Mouse (Mus musculus): ENCODE measurements around the gene BC030867. TPM values are rescaled to one million over a fixed set of nuclear protein-coding genes. Genes with fewer than 3 reads are reported as not detected.
A peak's percentile ranks its signal among the peaks of the same experiment; 100 is the strongest.

The BC030867 gene
- 11.0 and 13.7 TPM in 2 replicates for polyA plus RNA-seq (2015; fragmentation: Nextera tagmentation; extraction: Ambion mirVana)

DNA sequence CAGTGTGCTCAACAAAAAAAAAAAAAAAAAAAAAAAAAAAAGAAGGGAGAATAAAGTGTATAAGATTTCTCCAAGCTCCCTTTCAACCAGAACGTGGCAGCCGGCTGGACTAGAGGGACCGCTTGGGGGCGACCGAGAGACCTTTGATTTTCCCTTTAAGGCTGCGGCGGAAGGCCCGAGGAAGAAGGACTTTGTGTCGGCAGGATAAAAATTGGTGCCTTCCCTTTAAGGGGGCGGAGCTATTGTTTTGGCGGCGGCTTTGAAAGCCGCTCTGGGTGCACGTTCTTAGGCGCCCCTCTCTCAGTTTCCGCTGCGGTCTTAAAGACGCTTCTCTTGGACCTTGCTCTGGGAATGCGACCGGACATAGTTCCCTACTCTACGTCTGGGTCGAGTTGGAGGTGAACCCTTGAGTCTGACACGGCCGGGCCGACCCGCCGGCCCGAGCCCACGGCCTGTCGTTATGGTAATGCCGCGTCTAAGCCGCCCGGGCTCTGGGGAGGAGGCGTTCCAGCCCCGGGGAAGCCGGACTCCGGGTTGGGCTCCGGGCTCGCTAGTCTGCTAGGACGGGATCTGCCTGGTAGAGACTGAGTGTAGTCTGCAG, at the start of gene BC030867:
Gene BC030867 (plus strand): TSS at position 253 of the 601 bp plus-strand sequence.
- Histone ChIP-seq H3K4me1 (peaks cover 32% of the 10 kb centered on the region), H3K4me2 (peak within 1 kb of the TSS; percentile 87), H3K27ac (no peak within 1 kb of the TSS), H3K36me3 (ENCODE audit: poor library complexity, severe bottlenecking) (peaks cover 11% of the 10 kb centered on the region; the same call in 1 of the 2 replicates), H3K4me3 (peak within 1 kb of the TSS; percentile 67), H3K9ac (peak within 1 kb of the TSS; percentile 76), H3K9me3 (replicated peaks) (no peaks in the 10 kb centered on the region), H3K27me3 (no peaks in the 10 kb centered on the region)
- WGBS = under 1% methylated on average over 41 of the region's 41 CpGs
- ATAC-seq = peak; percentile 65

DNA sequence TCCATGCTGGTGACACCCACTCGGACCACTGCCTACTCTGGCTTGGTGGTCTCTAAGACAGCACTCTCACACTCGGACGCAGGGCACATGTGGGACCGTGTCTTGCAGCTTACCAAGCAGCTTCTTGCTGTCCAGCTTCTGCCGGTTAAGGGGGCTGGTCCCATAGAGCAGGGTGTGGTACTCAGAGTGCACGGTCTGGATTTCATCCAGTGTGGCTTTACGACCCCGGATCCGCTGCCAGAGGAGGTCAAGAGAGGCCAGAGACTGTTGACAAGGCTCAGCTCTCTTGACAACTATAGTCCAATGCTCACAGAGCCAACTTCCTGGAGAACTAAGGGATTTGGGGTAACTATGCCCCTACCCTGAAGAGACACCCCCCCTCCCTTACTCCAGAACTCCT, 48.8 kb upstream of the BC030867 start:
- Histone ChIP-seq H3K9ac (no peak overlapping the region), H3K9me3 (replicated peaks) (no peaks in the 10 kb centered on the region), H3K27ac (no peak overlapping the region), H3K4me3 (no peak overlapping the region), H3K27me3 (no peaks in the 10 kb centered on the region), H3K4me2 (no peak overlapping the region), H3K36me3 (ENCODE audit: poor library complexity, severe bottlenecking) (peaks cover 98% of the 10 kb centered on the region), H3K4me1 (no peaks in the 10 kb centered on the region)
- WGBS = 86% methylated on average over 9 of the region's 9 CpGs
- ATAC-seq = no peak

DNA sequence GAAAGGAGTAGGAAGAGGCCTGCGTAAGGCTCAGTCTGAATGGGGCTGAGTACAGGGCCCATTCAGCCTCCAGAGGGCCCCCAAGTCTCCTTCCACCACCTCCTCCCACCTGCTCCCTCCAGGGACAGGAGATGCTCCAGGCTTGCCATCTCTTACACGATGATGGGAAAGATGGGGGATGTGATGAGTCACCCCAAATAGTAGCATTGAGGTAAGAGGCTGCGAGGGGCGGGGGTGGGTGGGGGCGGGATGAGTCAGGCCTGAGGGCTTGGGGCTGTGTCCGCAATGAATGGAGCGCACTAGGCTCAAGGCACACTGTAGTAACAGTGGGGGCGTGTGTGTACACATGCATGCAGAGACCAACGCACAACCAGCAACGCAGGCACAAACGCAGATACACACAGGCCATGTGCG, 47.3 kb upstream of the BC030867 start:
- H3K9ac ChIP-seq = no peak overlapping the region
- H3K4me3 ChIP-seq = no peak overlapping the region
- no peak overlapping the region for H3K4me2 ChIP-seq
- ATAC-seq = 0 out of 2 replicates have a peak, but pooled peaks have one; percentile 24
- WGBS = 82% methylated on average over 12 of the region's 12 CpGs
- no peaks in the 10 kb centered on the region for H3K27me3 ChIP-seq
- no peak overlapping the region for H3K27ac ChIP-seq
- peaks cover 98% of the 10 kb centered on the region for H3K36me3 ChIP-seq (ENCODE audit: poor library complexity, severe bottlenecking)
- H3K9me3 ChIP-seq (replicated peaks) = no peaks in the 10 kb centered on the region
- 0 out of 2 replicates have a peak, but pooled peaks cover under 1% of the 10 kb centered on the region for H3K4me1 ChIP-seq

DNA sequence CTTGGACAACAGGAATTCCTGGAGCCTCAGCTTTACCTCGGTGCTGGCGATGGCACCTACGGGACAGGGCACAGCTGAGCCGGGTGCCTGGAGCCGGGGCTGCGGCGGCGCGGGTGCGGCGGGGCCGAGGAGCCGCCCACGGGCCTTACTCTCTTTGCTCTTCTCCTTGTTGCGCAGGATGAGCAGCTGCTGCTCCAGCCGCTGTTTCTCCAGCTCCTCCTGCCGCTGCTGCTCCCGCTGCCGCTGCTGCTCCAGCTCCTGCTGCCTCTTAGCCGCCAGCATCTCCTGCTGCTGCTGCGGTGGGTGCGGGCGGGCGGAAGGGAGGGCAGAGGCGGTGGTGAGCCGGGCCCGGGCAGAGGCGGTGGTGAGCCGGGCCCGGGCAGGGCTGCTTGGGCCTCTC, 42.2 kb upstream of the BC030867 start:
- H3K4me1 ChIP-seq = peaks cover 42% of the 10 kb centered on the region
- peaks cover 55% of the 10 kb centered on the region for H3K36me3 ChIP-seq (ENCODE audit: poor library complexity, severe bottlenecking)
- H3K27ac ChIP-seq = peak overlapping the region; percentile 31
- no peak overlapping the region for H3K4me3 ChIP-seq
- no peak overlapping the region for H3K9ac ChIP-seq
- H3K9me3 ChIP-seq (replicated peaks) = no peaks in the 10 kb centered on the region
- H3K4me2 ChIP-seq = no peak overlapping the region
- no peaks in the 10 kb centered on the region for H3K27me3 ChIP-seq
- 66% methylated on average over 30 of the region's 30 CpGs for WGBS
- ATAC-seq = no peak

DNA sequence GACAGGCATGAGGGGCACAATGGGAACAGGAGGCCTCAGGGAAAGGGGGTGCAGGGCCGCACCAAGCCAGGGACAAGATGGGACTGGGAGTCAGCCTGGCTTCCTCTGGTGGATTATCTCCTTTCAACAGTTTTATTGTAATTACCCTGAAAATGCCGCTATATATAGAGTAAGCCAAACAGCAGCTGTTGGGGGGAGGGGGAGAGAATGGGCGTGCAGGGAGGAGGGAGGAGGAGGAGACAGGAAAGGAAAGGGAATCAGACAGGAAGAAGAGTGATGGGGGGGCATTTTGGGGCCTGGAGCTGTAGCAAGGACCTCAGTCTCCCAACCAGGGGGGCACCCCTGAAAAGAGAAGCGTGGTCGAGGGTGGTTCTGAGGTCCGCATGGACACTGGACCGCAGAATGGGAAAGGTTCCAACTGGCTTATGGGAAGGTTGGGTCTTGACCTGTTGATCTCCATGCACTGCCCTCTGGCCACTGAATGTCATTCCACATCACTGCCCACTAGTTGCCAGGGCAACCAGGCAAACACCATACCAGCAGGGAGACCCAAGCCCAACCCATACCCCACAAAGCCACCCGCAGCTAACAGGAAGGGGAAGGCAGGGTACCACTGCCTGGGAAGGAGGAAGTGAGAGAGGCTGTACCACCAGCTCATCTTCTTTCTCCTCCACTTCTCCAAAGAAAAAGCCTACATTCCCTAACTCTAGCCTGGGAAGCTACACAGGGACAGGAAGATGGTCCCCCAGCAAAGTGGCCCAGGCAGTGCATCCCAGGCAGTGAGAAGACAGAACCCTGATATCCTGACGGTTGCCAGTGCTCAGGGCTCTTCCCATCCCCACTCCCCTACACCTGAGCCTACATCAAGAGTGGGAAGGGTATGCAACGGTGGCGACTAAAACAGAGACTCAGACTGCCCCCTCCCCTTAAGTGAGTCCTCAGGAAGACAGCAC, 40.6 kb upstream of the BC030867 start:
- Histone ChIP-seq H3K4me3 (no peak overlapping the region), H3K4me2 (peak overlapping the region; percentile 19; the same call in 1 of the 2 replicates), H3K27me3 (no peaks in the 10 kb centered on the region), H3K27ac (peak overlapping the region; percentile 81), H3K9me3 (replicated peaks) (no peaks in the 10 kb centered on the region), H3K36me3 (ENCODE audit: poor library complexity, severe bottlenecking) (peaks cover 44% of the 10 kb centered on the region), H3K9ac (0 out of 2 replicates have a peak overlapping the region, but pooled peaks have one; percentile 21), H3K4me1 (peaks cover 56% of the 10 kb centered on the region)
- ATAC-seq = peak; percentile 56; the same call in 1 of the 2 replicates
- 36% methylated on average over 11 of the region's 11 CpGs for WGBS

DNA sequence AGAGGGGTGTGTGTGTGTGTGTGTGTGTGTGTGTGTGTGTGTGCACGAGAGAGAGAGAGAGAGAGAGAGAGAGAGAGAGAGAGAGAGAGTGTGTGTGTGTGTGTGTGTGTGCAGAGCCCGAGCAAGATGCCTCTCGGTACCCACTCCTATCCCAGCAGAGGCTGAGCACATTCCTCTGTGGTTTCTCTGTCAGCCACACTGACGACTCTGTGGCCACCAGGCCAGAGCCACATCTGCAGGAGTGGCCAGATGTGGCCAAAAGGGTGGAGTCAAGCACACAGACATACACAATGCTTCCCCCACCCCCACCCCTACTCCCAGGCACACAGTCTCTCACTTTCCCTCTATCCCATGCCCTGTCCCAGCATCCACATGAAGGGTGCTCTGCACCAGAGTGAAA, 39.8 kb upstream of the BC030867 start:
- ATAC-seq = no peak
- Histone ChIP-seq H3K36me3 (ENCODE audit: poor library complexity, severe bottlenecking) (peaks cover 41% of the 10 kb centered on the region), H3K4me1 (peaks cover 61% of the 10 kb centered on the region), H3K4me3 (no peak overlapping the region), H3K27me3 (no peaks in the 10 kb centered on the region), H3K27ac (peak overlapping the region; percentile 81; the same call in 1 of the 2 replicates), H3K4me2 (no peak overlapping the region), H3K9ac (no peak overlapping the region), H3K9me3 (replicated peaks) (no peaks in the 10 kb centered on the region)
- 27% methylated on average over 3 of the region's 4 CpGs for WGBS

DNA sequence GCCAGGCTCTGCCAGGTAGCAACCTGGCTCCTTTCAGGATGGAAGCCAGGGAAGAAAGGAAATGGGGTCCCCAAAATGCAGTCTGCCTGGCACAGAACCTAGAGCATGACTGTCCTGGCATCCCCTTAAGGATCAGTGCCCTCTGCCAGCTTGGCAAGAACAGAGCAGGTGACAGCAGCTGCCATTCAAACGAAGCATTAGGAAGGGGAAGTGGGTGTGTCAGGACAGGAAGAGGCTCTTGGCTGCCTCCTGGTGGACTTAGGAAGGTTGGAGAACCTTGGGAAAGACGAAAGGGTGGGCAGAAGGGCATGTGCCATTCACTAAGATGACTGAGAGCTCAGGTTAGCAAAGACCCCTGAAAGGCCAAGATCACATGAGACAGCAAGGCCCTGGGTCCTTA, 38.9 kb upstream of the BC030867 start:
- 16% methylated on average over 2 of the region's 2 CpGs for WGBS
- no peak overlapping the region for H3K4me2 ChIP-seq
- no peak overlapping the region for H3K9ac ChIP-seq
- H3K27me3 ChIP-seq = no peaks in the 10 kb centered on the region
- H3K4me1 ChIP-seq = peaks cover 67% of the 10 kb centered on the region
- peaks cover 32% of the 10 kb centered on the region for H3K36me3 ChIP-seq (ENCODE audit: poor library complexity, severe bottlenecking)
- peak overlapping the region; percentile 59 for H3K27ac ChIP-seq
- H3K4me3 ChIP-seq = no peak overlapping the region
- ATAC-seq = no peak
- H3K9me3 ChIP-seq (replicated peaks) = no peaks in the 10 kb centered on the region

DNA sequence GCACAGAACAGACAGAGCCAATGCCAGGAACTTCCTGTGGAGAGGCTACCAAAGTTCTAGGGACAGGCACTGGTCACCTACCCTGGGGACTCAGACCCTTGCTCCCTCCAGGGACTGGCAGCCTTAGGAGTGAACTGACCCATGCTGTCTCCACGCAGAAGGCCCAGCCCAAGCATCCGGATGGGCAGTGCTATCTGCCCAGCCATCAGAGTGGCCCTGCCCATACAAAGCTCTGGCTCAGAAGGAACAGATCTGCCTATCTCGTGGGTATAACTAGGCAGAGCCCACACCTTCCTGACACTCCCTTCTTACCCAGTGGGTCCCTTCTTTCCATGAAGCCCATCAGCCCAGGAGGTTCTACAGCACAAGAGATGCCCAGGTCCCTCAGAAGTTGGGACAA, 38.5 kb upstream of the BC030867 start:
- ATAC-seq = no peak
- Histone ChIP-seq H3K4me3 (no peak overlapping the region), H3K36me3 (ENCODE audit: poor library complexity, severe bottlenecking) (peaks cover 28% of the 10 kb centered on the region), H3K27ac (no peak overlapping the region), H3K4me2 (no peak overlapping the region), H3K27me3 (no peaks in the 10 kb centered on the region), H3K4me1 (peaks cover 71% of the 10 kb centered on the region), H3K9ac (no peak overlapping the region), H3K9me3 (replicated peaks) (no peaks in the 10 kb centered on the region)
- WGBS = 77% methylated on average over 3 of the region's 3 CpGs

DNA sequence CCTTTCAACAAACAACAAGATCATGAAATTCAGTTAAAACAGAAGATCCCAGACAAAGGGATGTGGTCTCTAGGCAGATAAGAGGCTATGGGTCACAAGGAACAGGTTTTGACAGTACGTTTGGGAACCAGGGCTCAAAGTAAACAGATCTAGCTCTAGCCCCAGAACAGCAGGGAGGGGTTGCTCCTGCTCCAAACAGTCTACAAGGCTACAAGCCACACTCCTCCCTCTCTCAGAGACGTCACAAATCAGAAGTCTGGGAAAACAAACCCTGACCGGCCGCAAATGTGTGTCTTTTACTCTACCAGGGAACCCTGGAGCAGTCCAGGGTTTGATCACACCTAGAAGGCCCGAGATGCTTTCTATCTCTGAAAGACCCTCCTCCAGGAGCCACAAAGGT, 37.7 kb upstream of the BC030867 start:
- peaks cover 80% of the 10 kb centered on the region for H3K4me1 ChIP-seq

DNA sequence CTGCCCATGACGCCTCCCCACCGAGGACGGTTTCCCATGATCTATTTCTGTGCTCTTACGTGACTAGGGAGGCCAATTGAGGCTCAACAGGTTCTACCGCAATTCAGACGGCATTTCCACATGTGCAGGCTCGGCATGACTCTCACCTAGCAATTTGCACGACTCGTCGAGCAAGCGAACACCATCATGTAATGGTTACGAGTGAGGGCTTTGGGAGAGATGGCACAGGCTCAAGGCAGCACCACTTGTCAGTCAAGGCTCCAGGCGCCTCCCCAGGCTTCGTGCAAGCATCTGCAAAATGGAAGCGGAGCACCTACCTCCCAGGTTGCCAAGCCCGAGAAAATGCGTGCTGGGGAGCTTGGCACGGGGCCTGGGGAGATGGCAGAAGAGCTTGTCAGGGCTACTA, 36.7 kb upstream of the BC030867 start:
- H3K27me3 ChIP-seq = no peaks in the 10 kb centered on the region
- H3K9me3 ChIP-seq (replicated peaks) = no peaks in the 10 kb centered on the region
- H3K27ac ChIP-seq = 0 out of 2 replicates have a peak overlapping the region, but pooled peaks have one; percentile 32
- H3K4me1 ChIP-seq = peaks cover 83% of the 10 kb centered on the region
- H3K36me3 ChIP-seq (ENCODE audit: poor library complexity, severe bottlenecking) = peaks cover 10% of the 10 kb centered on the region
- no peak overlapping the region for H3K4me3 ChIP-seq
- no peak for ATAC-seq
- no peak overlapping the region; the same call in 1 of the 2 replicates for H3K9ac ChIP-seq
- H3K4me2 ChIP-seq = no peak overlapping the region
- 66% methylated on average over 18 of the region's 18 CpGs for WGBS

More for the DNA sequence above, 37.7 kb upstream of the BC030867 start:
- 79% methylated on average over 5 of the region's 5 CpGs for WGBS
- no peaks in the 10 kb centered on the region for H3K27me3 ChIP-seq
- H3K36me3 ChIP-seq (ENCODE audit: poor library complexity, severe bottlenecking) = peaks cover 19% of the 10 kb centered on the region
- H3K4me2 ChIP-seq = no peak overlapping the region
- no peak overlapping the region; the same call in 1 of the 2 replicates for H3K27ac ChIP-seq
- no peak overlapping the region for H3K9ac ChIP-seq
- no peak overlapping the region for H3K4me3 ChIP-seq
- H3K9me3 ChIP-seq (replicated peaks) = no peaks in the 10 kb centered on the region
- ATAC-seq = no peak

DNA sequence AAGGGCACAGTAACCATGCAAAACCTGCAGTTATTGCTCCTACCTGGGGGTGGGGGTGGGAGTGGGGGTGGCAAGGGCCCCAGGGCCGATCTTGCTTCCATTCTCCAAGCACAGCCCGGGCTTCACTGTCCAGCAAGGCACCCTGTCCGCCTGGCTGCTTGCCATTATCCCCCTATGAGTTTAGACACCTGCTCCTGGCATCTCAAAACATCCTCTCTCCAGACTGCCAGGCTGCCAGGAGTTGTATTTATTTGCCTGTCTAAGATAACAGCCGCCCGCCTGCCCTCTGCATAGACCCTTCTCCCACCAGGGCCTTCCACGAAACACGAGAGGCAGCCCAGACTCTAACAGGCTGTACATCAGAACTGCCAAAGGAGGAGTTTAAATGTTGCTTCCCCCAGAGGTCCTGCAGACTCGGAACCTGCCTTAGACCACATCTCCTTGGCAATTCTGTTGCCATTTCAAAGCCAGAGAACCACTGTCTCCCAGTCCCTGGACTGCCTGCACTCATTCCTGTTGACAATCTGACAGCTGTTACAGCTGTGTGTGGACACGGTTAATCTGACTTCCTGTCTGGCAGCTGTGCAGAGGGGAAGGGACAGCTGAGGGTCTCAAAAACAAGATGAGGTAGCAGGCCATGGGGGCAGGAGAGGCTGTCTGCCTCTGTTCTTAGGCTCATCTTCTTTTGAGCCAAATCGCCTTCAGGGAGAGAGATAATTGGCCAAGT, 34.1 kb upstream of the BC030867 start:
- WGBS = 73% methylated on average over 10 of the region's 10 CpGs
- H3K4me3 ChIP-seq = no peak overlapping the region
- H3K4me1 ChIP-seq = peaks cover 84% of the 10 kb centered on the region
- no peaks in the 10 kb centered on the region for H3K9me3 ChIP-seq (replicated peaks)
- no peaks in the 10 kb centered on the region for H3K27me3 ChIP-seq
- H3K9ac ChIP-seq = 0 out of 2 replicates have a peak overlapping the region, but pooled peaks have one; percentile 19
- H3K4me2 ChIP-seq = no peak overlapping the region
- no peak for ATAC-seq
- H3K36me3 ChIP-seq (ENCODE audit: poor library complexity, severe bottlenecking) = peaks cover 20% of the 10 kb centered on the region; the same call in 1 of the 2 replicates
- no peak overlapping the region; the same call in 1 of the 2 replicates for H3K27ac ChIP-seq
